8 mouse cellular contexts compared by ENCODE assay signal in the genomic region with DNA sequence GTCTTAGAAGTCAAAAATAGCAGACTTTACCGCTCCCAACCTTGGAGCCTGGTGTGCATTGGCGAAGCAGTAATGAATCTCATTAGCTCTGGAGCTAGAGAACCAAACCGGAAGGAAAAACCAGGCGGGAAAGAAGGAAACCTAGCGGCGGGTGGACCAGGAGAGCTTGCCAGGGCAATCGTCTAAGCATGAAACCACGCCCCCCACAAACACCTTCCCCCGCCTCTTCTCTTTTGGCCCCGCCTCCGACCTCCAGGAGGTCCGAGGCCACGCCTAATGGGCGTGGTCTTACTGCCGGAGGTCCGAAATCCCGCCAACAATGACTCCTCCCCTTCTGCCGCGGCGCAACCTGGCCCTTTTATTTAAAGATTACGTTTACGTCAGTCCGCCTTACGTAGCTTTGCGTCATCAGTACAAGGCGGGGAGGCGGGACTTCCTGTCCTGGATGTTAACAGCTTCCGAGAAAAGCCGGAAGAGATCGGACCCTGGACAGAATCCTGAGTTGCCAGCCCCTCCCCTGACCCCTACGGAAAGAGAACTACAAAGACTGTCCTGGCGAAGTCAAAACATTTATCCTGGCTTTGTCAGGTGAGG. TPM values are rescaled to one million over a fixed set of nuclear protein-coding genes. Genes with fewer than 3 reads are reported as not detected.
DNase-seq lines count a peak whose midpoint lies in the region; ATAC-seq and TF ChIP-seq lines count a peak whose summit lies in the region.

Tmub2 (plus strand) TSS at position 431 of the 594 bp plus-strand sequence.

- peak within 1 kb of the TSS; percentile 81 for H3K9ac ChIP-seq in embryonic facial prominence, embryonic 15.5 days
- peak within 1 kb of the TSS; percentile 80 for H3K9ac ChIP-seq in limb, embryonic 14.5 days (ENCODE audit: low read depth, low read length, severe bottlenecking)
- H3K9ac ChIP-seq in midbrain, postnatal 0 days (replicated peaks; ENCODE audit: low read length, poor library complexity, severe bottlenecking), result peak within 1 kb of the TSS; percentile 77

- under 1% methylated on average over 32 of the region's 32 CpGs for WGBS in bone marrow, adult 2 months
- under 1% methylated on average over 32 of the region's 32 CpGs for WGBS in embryonic facial prominence, embryonic 15.5 days
- WGBS in limb, embryonic 14.5 days, result under 1% methylated on average over 32 of the region's 32 CpGs
- 4% methylated on average over 32 of the region's 32 CpGs for WGBS in midbrain, postnatal 0 days

- H3K36me3 ChIP-seq in embryonic facial prominence, embryonic 15.5 days, result peaks cover 21% of the 10 kb centered on the region
- peaks cover 18% of the 10 kb centered on the region for H3K36me3 ChIP-seq in limb, embryonic 14.5 days (ENCODE audit: control insufficient read depth, insufficient read depth, low read length)
- peaks cover 17% of the 10 kb centered on the region for H3K36me3 ChIP-seq in midbrain, postnatal 0 days (ENCODE audit: insufficient read depth, low read length)

- H3K4me2 ChIP-seq in embryonic facial prominence, embryonic 15.5 days (replicated peaks), result peak within 1 kb of the TSS; percentile 76
- peak within 1 kb of the TSS; percentile 80 for H3K4me2 ChIP-seq in limb, embryonic 14.5 days (replicated peaks; ENCODE audit: low read depth, low read length, severe bottlenecking)
- peak within 1 kb of the TSS; percentile 88 for H3K4me2 ChIP-seq in midbrain, postnatal 0 days (ENCODE audit: low read depth, low read length, poor library complexity, severe bottlenecking)

- TF ChIP-seq CTCF in bone marrow, adult 2 months (IDR thresholded peaks at IDR 0.05; ENCODE audit: control insufficient read depth, insufficient read depth, low read length), result no peak
- peak; percentile 27; the same call in 1 of the 2 replicates for TF ChIP-seq CTCF in midbrain, postnatal 0 days (IDR thresholded peaks at IDR 0.05)

- H3K27ac ChIP-seq in bone marrow, adult 2 months (ENCODE audit: control insufficient read depth, insufficient read depth, low read depth, low read length, poor library complexity), result peak within 1 kb of the TSS; percentile 86
- peak within 1 kb of the TSS; percentile 91 for H3K27ac ChIP-seq in embryonic facial prominence, embryonic 15.5 days (replicated peaks)
- peak within 1 kb of the TSS; percentile 67 for H3K27ac ChIP-seq in limb, embryonic 14.5 days (replicated peaks; ENCODE audit: low read depth, low read length)
- peak within 1 kb of the TSS; percentile 68 for H3K27ac ChIP-seq in midbrain, postnatal 0 days (ENCODE audit: low read depth, low read length)

- peak; percentile 90 for ATAC-seq in embryonic facial prominence, embryonic 15.5 days (ENCODE audit: insufficient number of reproducible peaks, low FRiP score, low TSS enrichment, low read depth)
- ATAC-seq in limb, embryonic 14.5 days (ENCODE audit: low FRiP score, low read depth), result peak; percentile 94
- ATAC-seq in midbrain, postnatal 0 days (ENCODE audit: low FRiP score), result peak; percentile 92

- peak within 1 kb of the TSS; percentile 82 for H3K4me3 ChIP-seq in bone marrow, adult 2 months (replicated peaks; ENCODE audit: control insufficient read depth, low read depth, low read length)
- peak within 1 kb of the TSS; percentile 83 for H3K4me3 ChIP-seq in embryonic facial prominence, embryonic 15.5 days (replicated peaks)
- peak within 1 kb of the TSS; percentile 79 for H3K4me3 ChIP-seq in limb, embryonic 14.5 days (replicated peaks; ENCODE audit: low read length)
- peak within 1 kb of the TSS; percentile 67 for H3K4me3 ChIP-seq in midbrain, postnatal 0 days (ENCODE audit: low read depth, low read length)

- no peaks in the 10 kb centered on the region for H3K9me3 ChIP-seq in embryonic facial prominence, embryonic 15.5 days (replicated peaks)
- H3K9me3 ChIP-seq in limb, embryonic 14.5 days (ENCODE audit: control insufficient read depth, low read length), result no peaks in the 10 kb centered on the region
- H3K9me3 ChIP-seq in midbrain, postnatal 0 days (ENCODE audit: low read length), result no peaks in the 10 kb centered on the region

- peak; percentile 100 for DNase-seq in 416B (ENCODE audit: low read depth)
- DNase-seq in heart, adult 8-10 months (ENCODE audit: low spot score), result peak; percentile 96
- DNase-seq in kidney, adult 9 months, result peak; percentile 100
- DNase-seq in limb, embryonic 14.5 days (ENCODE audit: low spot score), result peak; percentile 99
- DNase-seq in midbrain, postnatal 0 days (ENCODE audit: low spot score), result peak; percentile 99
- peak; percentile 93 for DNase-seq in spleen, postnatal 14 days (ENCODE audit: low spot score in 2 of 2)

- no peaks in the 10 kb centered on the region for H3K4me1 ChIP-seq in bone marrow, adult 2 months (ENCODE audit: control insufficient read depth, insufficient read depth, low read length)
- peaks cover 21% of the 10 kb centered on the region for H3K4me1 ChIP-seq in embryonic facial prominence, embryonic 15.5 days
- H3K4me1 ChIP-seq in limb, embryonic 14.5 days (ENCODE audit: control insufficient read depth, insufficient read depth, low read length), result peaks cover 5% of the 10 kb centered on the region
- H3K4me1 ChIP-seq in midbrain, postnatal 0 days (ENCODE audit: insufficient read depth, low read length), result peaks cover 8% of the 10 kb centered on the region; the same call in 1 of the 2 replicates

- no peaks in the 10 kb centered on the region for H3K27me3 ChIP-seq in embryonic facial prominence, embryonic 15.5 days
- H3K27me3 ChIP-seq in limb, embryonic 14.5 days (ENCODE audit: control insufficient read depth, insufficient read depth, low read length), result no peaks in the 10 kb centered on the region
- no peaks in the 10 kb centered on the region for H3K27me3 ChIP-seq in midbrain, postnatal 0 days (ENCODE audit: insufficient read depth, low read length)

- TF ChIP-seq POLR2A in bone marrow, adult 2 months (IDR thresholded peaks at IDR 0.05; ENCODE audit: borderline replicate concordance, control insufficient read depth, low read depth, low read length), result no peak
- TF ChIP-seq POLR2A in limb, embryonic 14.5 days (IDR thresholded peaks at IDR 0.05; ENCODE audit: borderline replicate concordance, extremely low read depth, insufficient read depth, insufficient read length), result no peak

RNA-seq across cellular contexts. Expression of gene Tmub2, which starts in this region (rescaled TPM):
- 20.4 and 36.9 TPM in 2 replicates for polyA plus RNA-seq in bone marrow, adult 2 months (2011; ENCODE audit: insufficient read depth, insufficient read length, low replicate concordance, missing spikeins)
- 58.3 and 59.5 TPM in 2 replicates for polyA plus RNA-seq in embryonic facial prominence, embryonic 15.5 days (2015; fragmentation: Nextera tagmentation; extraction: Ambion mirVana)
- 10 to 100 TPM; 27.0 to 28.1 (median 27.6) TPM for total RNA-seq in heart, adult 8-10 months (2022)
- polyA plus RNA-seq in limb, embryonic 14.5 days (2012; rRNA removed), result 59.9 and 68.6 TPM in 2 replicates
- polyA plus RNA-seq in limb, embryonic 14.5 days (2014; fragmentation: Nextera tagmentation; extraction: Ambion mirVana), result 52.6 and 53.5 TPM in 2 replicates
- total RNA-seq in midbrain, postnatal 0 days (2014; rRNA removed), result 80.5 and 90.8 TPM in 2 replicates
- 65.4 and 73.9 TPM in 2 replicates for polyA plus RNA-seq in midbrain, postnatal 0 days (2015; fragmentation: Nextera tagmentation; extraction: Ambion mirVana)

Comparison
In these comparisons a context has a peak if more than half of its experiments do, and no peak if none do; other contexts are left out.
1. Peak in every context shown above with its lines: DNase-seq, ATAC-seq, H3K4me3 ChIP-seq and H3K27ac ChIP-seq.